Mouse (Mus musculus): ENCODE data around the gene Slc39a11. TPM values are rescaled to one million over a fixed set of nuclear protein-coding genes. Genes with fewer than 3 reads are reported as not detected.
A peak's percentile ranks its signal among the peaks of the same experiment; 100 is the strongest.

Slc39a11 gene
- polyA plus RNA-seq, 1 experiment from 2014 or later: 32.2 TPM

GRCm38 (mm10) chr11:113382674-113383571, 267.0 kb downstream of the Slc39a11 start:
- 0 out of 2 replicates have a peak overlapping the region, but pooled peaks have one; percentile 6 for H3K27ac ChIP-seq
- ATAC-seq (ENCODE audit: low FRiP score): no peak
- 24% methylated on average over 10 of the region's 10 CpGs for WGBS

GRCm38 (mm10) chr11:113381550-113381949, 268.3 kb downstream of the Slc39a11 start:
- no peak for ATAC-seq (ENCODE audit: low FRiP score)
- Histone ChIP-seq H3K4me3 (no peak overlapping the region), H3K9ac (no peak overlapping the region), H3K27me3 (no peaks in the 10 kb centered on the region), H3K4me2 (no peak overlapping the region), H3K36me3 (no peaks in the 10 kb centered on the region), H3K27ac (no peak overlapping the region), H3K4me1 (replicated peaks) (peaks cover 38% of the 10 kb centered on the region), H3K9me3 (no peaks in the 10 kb centered on the region)
- WGBS: 74% methylated on average over 8 of the region's 8 CpGs

More at GRCm38 (mm10) chr11:113382674-113383571, 267.0 kb downstream of the Slc39a11 start:
- H3K4me3 ChIP-seq: no peak overlapping the region
- H3K27me3 ChIP-seq: no peaks in the 10 kb centered on the region
- H3K4me2 ChIP-seq: no peak overlapping the region
- H3K36me3 ChIP-seq: no peaks in the 10 kb centered on the region
- H3K9me3 ChIP-seq: no peaks in the 10 kb centered on the region
- peaks cover 25% of the 10 kb centered on the region for H3K4me1 ChIP-seq (replicated peaks)
- H3K9ac ChIP-seq: no peak overlapping the region

GRCm38 (mm10) chr11:113378867-113379266, 271.0 kb downstream of the Slc39a11 start:
- ATAC-seq (ENCODE audit: low FRiP score): no peak
- no peak overlapping the region for H3K4me2 ChIP-seq
- H3K4me1 ChIP-seq (replicated peaks): peaks cover 38% of the 10 kb centered on the region
- 71% methylated on average over 9 of the region's 9 CpGs for WGBS
- no peak overlapping the region for H3K9ac ChIP-seq
- H3K9me3 ChIP-seq: peaks cover 6% of the 10 kb centered on the region; the same call in 1 of the 2 replicates
- H3K27ac ChIP-seq: no peak overlapping the region
- no peak overlapping the region for H3K4me3 ChIP-seq
- H3K36me3 ChIP-seq: no peaks in the 10 kb centered on the region
- peaks cover 3% of the 10 kb centered on the region; the same call in 1 of the 2 replicates for H3K27me3 ChIP-seq

- Histone ChIP-seq H3K36me3 (no peaks in the 10 kb centered on the region), H3K27ac (no peak overlapping the region), H3K4me2 (no peak overlapping the region), H3K27me3 (peaks cover 3% of the 10 kb centered on the region; the same call in 1 of the 2 replicates), H3K9me3 (peaks cover 13% of the 10 kb centered on the region), H3K4me1 (replicated peaks) (peaks cover 34% of the 10 kb centered on the region), H3K9ac (no peak overlapping the region), H3K4me3 (no peak overlapping the region)
- ATAC-seq (ENCODE audit: low FRiP score): no peak
- 91% methylated on average over 9 of the region's 9 CpGs for WGBS
Observed at GRCm38 (mm10) chr11:113376066-113376465, 273.8 kb downstream of the Slc39a11 start.

GRCm38 (mm10) chr11:113373926-113374325, 276.0 kb downstream of the Slc39a11 start:
- H3K9ac ChIP-seq: no peak overlapping the region
- H3K4me1 ChIP-seq (replicated peaks): peaks cover 29% of the 10 kb centered on the region
- WGBS: 71% methylated on average over 10 of the region's 10 CpGs
- peak overlapping the region; percentile 60; the same call in 1 of the 2 replicates for H3K27ac ChIP-seq
- no peak overlapping the region for H3K4me2 ChIP-seq
- H3K36me3 ChIP-seq: no peaks in the 10 kb centered on the region
- H3K4me3 ChIP-seq: no peak overlapping the region
- H3K27me3 ChIP-seq: peaks cover 3% of the 10 kb centered on the region; the same call in 1 of the 2 replicates
- no peak for ATAC-seq (ENCODE audit: low FRiP score)
- peaks cover 14% of the 10 kb centered on the region for H3K9me3 ChIP-seq

- peak; percentile 30 for ATAC-seq (ENCODE audit: low FRiP score)
- Histone ChIP-seq H3K4me1 (replicated peaks) (peaks cover 24% of the 10 kb centered on the region), H3K27ac (peak overlapping the region; percentile 60), H3K36me3 (no peaks in the 10 kb centered on the region), H3K4me2 (no peak overlapping the region), H3K4me3 (no peak overlapping the region), H3K9ac (no peak overlapping the region), H3K27me3 (peaks cover 3% of the 10 kb centered on the region; the same call in 1 of the 2 replicates), H3K9me3 (peaks cover 14% of the 10 kb centered on the region)
- WGBS: 73% methylated on average over 9 of the region's 9 CpGs
Observed at GRCm38 (mm10) chr11:113373331-113373730, 276.5 kb downstream of the Slc39a11 start.

GRCm38 (mm10) chr11:113368046-113368445, 281.8 kb downstream of the Slc39a11 start:
- Histone ChIP-seq H3K36me3 (no peaks in the 10 kb centered on the region), H3K4me1 (replicated peaks) (peaks cover 31% of the 10 kb centered on the region), H3K27ac (0 out of 2 replicates have a peak overlapping the region, but pooled peaks have one; percentile 14), H3K9ac (no peak overlapping the region), H3K4me2 (no peak overlapping the region), H3K9me3 (peaks cover 8% of the 10 kb centered on the region), H3K4me3 (no peak overlapping the region), H3K27me3 (no peaks in the 10 kb centered on the region)
- 18% methylated on average over 13 of the region's 13 CpGs for WGBS
- no peak for ATAC-seq (ENCODE audit: low FRiP score)

- Histone ChIP-seq H3K9me3 (peaks cover 5% of the 10 kb centered on the region; the same call in 1 of the 2 replicates), H3K4me2 (no peak overlapping the region), H3K27ac (peak overlapping the region; percentile 19; the same call in 1 of the 2 replicates), H3K27me3 (no peaks in the 10 kb centered on the region; the same call in 1 of the 2 replicates), H3K36me3 (no peaks in the 10 kb centered on the region), H3K9ac (no peak overlapping the region), H3K4me1 (replicated peaks) (peaks cover 31% of the 10 kb centered on the region), H3K4me3 (no peak overlapping the region)
- no peak for ATAC-seq (ENCODE audit: low FRiP score)
- WGBS: 34% methylated on average over 19 of the region's 19 CpGs
Observed at GRCm38 (mm10) chr11:113366257-113367030, 283.4 kb downstream of the Slc39a11 start.

- peak overlapping the region; percentile 25; the same call in 1 of the 2 replicates for H3K27ac ChIP-seq
- no peak overlapping the region for H3K9ac ChIP-seq
- H3K27me3 ChIP-seq: no peaks in the 10 kb centered on the region; the same call in 1 of the 2 replicates
- ATAC-seq (ENCODE audit: low FRiP score): no peak
- 26% methylated on average over 13 of the region's 13 CpGs for WGBS
- H3K36me3 ChIP-seq: no peaks in the 10 kb centered on the region
- no peak overlapping the region for H3K4me2 ChIP-seq
- peaks cover 31% of the 10 kb centered on the region for H3K4me1 ChIP-seq (replicated peaks)
- H3K4me3 ChIP-seq: no peak overlapping the region
- H3K9me3 ChIP-seq: 0 out of 2 replicates have a peak, but pooled peaks cover 3% of the 10 kb centered on the region
Observed at GRCm38 (mm10) chr11:113363739-113364138, 286.1 kb downstream of the Slc39a11 start.

- Histone ChIP-seq H3K4me3 (no peak overlapping the region), H3K36me3 (no peaks in the 10 kb centered on the region), H3K27ac (no peak overlapping the region), H3K27me3 (no peaks in the 10 kb centered on the region; the same call in 1 of the 2 replicates), H3K9ac (no peak overlapping the region), H3K9me3 (0 out of 2 replicates have a peak, but pooled peaks cover 3% of the 10 kb centered on the region), H3K4me1 (replicated peaks) (peaks cover 23% of the 10 kb centered on the region), H3K4me2 (no peak overlapping the region)
- 95% methylated on average over 7 of the region's 7 CpGs for WGBS
- no peak for ATAC-seq (ENCODE audit: low FRiP score)
Observed at GRCm38 (mm10) chr11:113362617-113363016, 287.3 kb downstream of the Slc39a11 start.

- Histone ChIP-seq H3K27ac (no peak overlapping the region), H3K27me3 (no peaks in the 10 kb centered on the region; the same call in 1 of the 2 replicates), H3K9ac (no peak overlapping the region), H3K9me3 (0 out of 2 replicates have a peak, but pooled peaks cover 3% of the 10 kb centered on the region), H3K4me1 (replicated peaks) (peaks cover 19% of the 10 kb centered on the region), H3K4me3 (no peak overlapping the region), H3K4me2 (no peak overlapping the region), H3K36me3 (no peaks in the 10 kb centered on the region)
- ATAC-seq (ENCODE audit: low FRiP score): no peak
- 92% methylated on average over 10 of the region's 10 CpGs for WGBS
Observed at GRCm38 (mm10) chr11:113360049-113360835, 289.6 kb downstream of the Slc39a11 start.

All from hindbrain, embryonic 13.5 days (tissue).